Mouse (Mus musculus) left cerebral cortex, adult 11 months (tissue): Measurements from ENCODE around the gene 1700037H04Rik.
"Not testable (repeated sequence)": the region's sequence is repeated elsewhere in the genome, so short reads cannot be mapped to it uniquely, and the experiment has no call there.

ENCODE experiments used
- DNase-seq: peaks from one replicate; pipeline ENCODE4 v3.0.0; 2022; ENCODE audit warnings: low spot score

Gene 1700037H04Rik

GRCm38 (mm10) chr2:131127161-131127730 lies 32.6 kb downstream of the 1700037H04Rik start, which contains the start of gene Hspa12b:
TSS of gene Hspa12b (plus strand) at chr2:131127280.
- no peak for DNase-seq

- no peak for DNase-seq
Measured at GRCm38 (mm10) chr2:131125964-131126815, 33.7 kb downstream of the 1700037H04Rik start.

- DNase-seq: no peak
Measured at GRCm38 (mm10) chr2:131125157-131125963, 34.5 kb downstream of the 1700037H04Rik start.

- DNase-seq: no peak
Measured at GRCm38 (mm10) chr2:131124166-131124565, 35.7 kb downstream of the 1700037H04Rik start.

GRCm38 (mm10) chr2:131118968-131119574 lies 40.8 kb downstream of the 1700037H04Rik start:
- DNase-seq: no peak

GRCm38 (mm10) chr2:131105989-131106388 lies 53.9 kb downstream of the 1700037H04Rik start:
- DNase-seq: no peak

- DNase-seq: not testable (repeated sequence)
Measured at GRCm38 (mm10) chr2:131105061-131105460, 54.8 kb downstream of the 1700037H04Rik start.

- no peak for DNase-seq
Measured at GRCm38 (mm10) chr2:131104021-131104420, 55.9 kb downstream of the 1700037H04Rik start.

GRCm38 (mm10) chr2:131101530-131101929 lies 58.4 kb downstream of the 1700037H04Rik start:
- no peak for DNase-seq

- no peak for DNase-seq
Measured at GRCm38 (mm10) chr2:131097087-131097486, 62.8 kb downstream of the 1700037H04Rik start.
